Comparison of ENCODE assay signal across 24 mouse cellular contexts in the genomic region with DNA sequence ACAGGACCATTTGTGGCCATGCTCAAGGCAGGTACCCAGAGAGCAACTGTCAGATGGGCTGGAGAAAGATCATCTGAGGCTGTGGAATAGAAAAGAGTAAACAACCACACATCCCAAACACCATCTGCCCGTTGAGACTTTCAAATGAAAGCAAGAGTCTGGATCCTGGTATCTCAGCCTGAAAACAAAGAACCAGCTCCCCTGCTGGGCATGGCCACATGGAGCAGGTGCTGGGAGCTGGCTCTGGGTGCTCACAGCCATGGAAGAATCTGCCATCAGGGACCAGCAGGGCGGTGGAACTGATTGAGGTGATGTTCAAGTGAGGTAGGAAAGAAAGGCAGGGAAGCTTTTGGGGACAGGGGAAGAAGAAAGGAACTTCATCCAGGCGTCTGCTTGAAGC.
A peak's percentile ranks its signal among the peaks of the same experiment; 100 is the strongest.
DNase-seq lines count a peak whose midpoint lies in the region; ATAC-seq and TF ChIP-seq lines count a peak whose summit lies in the region.
"Had no signal": no experiment of that assay in that cellular context is flagged by ENCODE, and none has a peak within 500 bp of the region (broad histone marks: within the 10 kb centered on the region; RNA-seq: fewer than 3 reads in every experiment).

No protein-coding gene starts in this region.

- H3K4me1 ChIP-seq in liver, embryonic 11.5 days (replicated peaks; ENCODE audit: control insufficient read depth, insufficient read depth, low read length), result no peaks in the 10 kb centered on the region

- H3K27me3 ChIP-seq in liver, embryonic 11.5 days (replicated peaks; ENCODE audit: control insufficient read depth, insufficient read depth, low read length), result no peaks in the 10 kb centered on the region
- H3K27me3 ChIP-seq: forebrain, embryonic 15.5 days; liver, embryonic 15.5 days; neural tube, embryonic 13.5 days; Patski had no signal

- 65% methylated on average over 3 of the region's 3 CpGs for WGBS in liver, embryonic 11.5 days

- no peak overlapping the region for H3K27ac ChIP-seq in liver, embryonic 11.5 days (ENCODE audit: low read depth, low read length)
- H3K27ac ChIP-seq: forebrain, embryonic 15.5 days; heart, embryonic 10.5 days; liver, embryonic 15.5 days; neural tube, embryonic 13.5 days had no signal

- intact Hi-C loops in heart, postnatal 25 days (cut with DNase I), result no loop called here

- no peak overlapping the region for H3K4me3 ChIP-seq in liver, embryonic 11.5 days (ENCODE audit: low read depth, low read length)
- H3K4me3 ChIP-seq: forebrain, embryonic 15.5 days; heart, embryonic 10.5 days; liver, embryonic 15.5 days; neural tube, embryonic 13.5 days had no signal

- no peak for TF ChIP-seq CTCF in brain, embryonic 14.5 days (IDR thresholded peaks at IDR 0.05; ENCODE audit: borderline replicate concordance, extremely low read depth, insufficient read depth, insufficient read length)

- TF ChIP-seq POLR2A in brain, embryonic 14.5 days (IDR thresholded peaks at IDR 0.05; ENCODE audit: borderline replicate concordance, extremely low read depth, insufficient read depth, insufficient read length, poor library complexity, severe bottlenecking), result no peak

- H3K4me2 ChIP-seq in liver, embryonic 11.5 days, result no peak overlapping the region
- H3K4me2 ChIP-seq: forebrain, embryonic 15.5 days; liver, embryonic 15.5 days; neural tube, embryonic 13.5 days had no signal

- H3K36me3 ChIP-seq in liver, embryonic 11.5 days (ENCODE audit: control insufficient read depth, insufficient read depth, low read length), result no peaks in the 10 kb centered on the region
- H3K36me3 ChIP-seq: forebrain, embryonic 15.5 days; heart, embryonic 10.5 days; liver, embryonic 15.5 days; neural tube, embryonic 13.5 days had no signal

- no peaks in the 10 kb centered on the region for H3K9me3 ChIP-seq in liver, embryonic 11.5 days (ENCODE audit: control insufficient read depth, low read length)
- H3K9me3 ChIP-seq: forebrain, embryonic 15.5 days; heart, embryonic 10.5 days; liver, embryonic 15.5 days; neural tube, embryonic 13.5 days had no signal

- peak; percentile 76 for DNase-seq in heart, adult 11 months
- no peak for DNase-seq in heart, postnatal 25 days (ENCODE audit: low spot score)
- peak; percentile 31 to 43 for DNase-seq in layer of hippocampus, postnatal 14 days (ENCODE audit: low spot score in 2 of 2)
- DNase-seq in layer of hippocampus, adult 9-11 months, result no peak
- DNase-seq in NIH3T3 (ENCODE audit: low read depth), result peak; percentile 14
- DNase-seq in brain, embryonic 14.5 days (ENCODE audit: low read depth), result peak; percentile 6
- DNase-seq in liver, embryonic 11.5 days (ENCODE audit: low spot score), result no peak
- DNase-seq: adrenal gland, adult 8-10 months; cerebellum, adult 8-10 months; cerebellum, postnatal 36 days; gastrocnemius, postnatal 36 days; kidney, adult 18-20 months; kidney, postnatal 10 days; lung, postnatal 10 days; midbrain, embryonic 14.5 days; retina, postnatal 1 day; right cerebral cortex, postnatal 25 days; spleen, adult 18-20 months; thymus, postnatal 14 days had no signal

- no peak for ATAC-seq in liver, embryonic 11.5 days (replicated peaks; ENCODE audit: low FRiP score)
- ATAC-seq: forebrain, embryonic 15.5 days; Patski had no signal

- no peak overlapping the region for H3K9ac ChIP-seq in liver, embryonic 11.5 days (ENCODE audit: low read depth, low read length)
- H3K9ac ChIP-seq: forebrain, embryonic 15.5 days; liver, embryonic 15.5 days; neural tube, embryonic 13.5 days had no signal

Comparison
In these comparisons a context has a peak if more than half of its experiments do, and no peak if none do; other contexts are left out.
1. DNase-seq: peak in heart, adult 11 months (single experiment), layer of hippocampus, postnatal 14 days (2 of 2), NIH3T3 (single experiment) and brain, embryonic 14.5 days (single experiment); none in heart, postnatal 25 days (single experiment), layer of hippocampus, adult 9-11 months (single experiment) and liver, embryonic 11.5 days (single experiment).